ENCODE assay signal across 13 mouse cellular contexts in the genomic region with DNA sequence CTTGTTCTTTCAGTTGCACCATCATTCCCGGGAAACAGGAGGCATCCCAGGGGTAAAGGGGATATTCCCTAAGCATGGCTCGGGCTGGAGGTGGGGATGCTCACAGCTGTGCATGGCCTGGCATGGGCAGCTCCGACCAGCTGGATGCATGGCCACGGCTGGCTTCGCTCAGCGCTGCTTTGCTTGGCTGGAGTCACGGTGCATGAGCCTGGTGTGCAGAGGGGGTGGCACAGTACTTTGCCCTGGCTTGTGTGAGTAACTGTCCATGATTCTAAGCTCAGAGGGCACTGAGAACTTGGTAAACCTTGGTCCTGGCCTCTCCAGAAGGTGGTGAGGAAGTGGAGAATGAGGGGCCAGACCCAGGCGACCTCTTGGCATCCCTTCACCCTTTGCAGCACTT.
"Had no signal": no experiment of that assay in that cellular context is flagged by ENCODE, and none has a peak within 500 bp of the region (broad histone marks: within the 10 kb centered on the region; RNA-seq: fewer than 3 reads in every experiment).

No protein-coding gene starts in this region.

- H3K36me3 ChIP-seq: liver, embryonic 15.5 days had no signal

- DNase-seq: lung, adult 2 months; lung, postnatal 4 days; midbrain, embryonic 14.5 days; thymus, postnatal 4 days had no signal

- H3K4me3 ChIP-seq: layer of hippocampus, adult 2 months; limb, embryonic 10.5 days; liver, embryonic 15.5 days; midbrain, embryonic 10.5 days; myocyte; neural tube, embryonic 15.5 days had no signal

- H3K27me3 ChIP-seq: neural tube, embryonic 15.5 days had no signal

- ATAC-seq: lung, postnatal 0 days had no signal

- H3K9ac ChIP-seq: liver, embryonic 15.5 days; neural tube, embryonic 15.5 days had no signal

- H3K4me1 ChIP-seq: liver, embryonic 15.5 days had no signal

- H3K27ac ChIP-seq: layer of hippocampus, adult 2 months; limb, embryonic 10.5 days; liver, embryonic 15.5 days; midbrain, embryonic 10.5 days; neural tube, embryonic 15.5 days; stomach, postnatal 0 days had no signal

- H3K4me2 ChIP-seq: liver, embryonic 11.5 days; liver, embryonic 15.5 days; neural tube, embryonic 15.5 days had no signal

- H3K9me3 ChIP-seq: limb, embryonic 10.5 days; liver, embryonic 15.5 days; midbrain, embryonic 10.5 days; neural tube, embryonic 15.5 days had no signal
